Mouse (Mus musculus) CH12.LX (cell line): ENCODE data around the gene Fgfr2. TPM values are rescaled to one million over a fixed set of nuclear protein-coding genes. Genes with fewer than 3 reads are reported as not detected.

ENCODE experiments used
- DNase-seq: peaks from one replicate; pipeline ENCODE4 v3.0.0-alpha.2; 2013; ENCODE audit errors: extremely low read depth
- H3K27ac ChIP-seq: 2 replicates; pipeline ENCODE4 v1.5.1; 2012; ENCODE audit warnings: low read depth, mild to moderate bottlenecking, control low read depth, moderate library complexity; ENCODE audit not compliant: insufficient read depth
- H3K27me3 ChIP-seq: replicated peaks from 2 replicates; pipeline ENCODE3; 2012; ENCODE audit warnings: inconsistent platforms
- H3K36me3 ChIP-seq, 2 experiments: replicated peaks in 1 of 2; 2 replicates each; pipeline versions ENCODE3 to v1.6.1; 2012; ENCODE audit warnings: inconsistent platforms in 1 of 2, low read length in 1 of 2, mild to moderate bottlenecking in 1 of 2, mixed read lengths in 1 of 2, moderate library complexity in 1 of 2; ENCODE audit not compliant: control insufficient read depth in 1 of 2, insufficient read depth in 1 of 2
- H3K4me1 ChIP-seq, 2 experiments: 2 replicates each; pipeline ENCODE4 v1.6.1; 2012; ENCODE audit warnings: inconsistent platforms in 1 of 2, moderate library complexity in 1 of 2; ENCODE audit not compliant: insufficient read depth in 2 of 2, control insufficient read depth in 1 of 2
- H3K4me2 ChIP-seq: 2 replicates; pipeline ENCODE4 v1.6.1; 2012; ENCODE audit warnings: low read depth, mild to moderate bottlenecking, control low read depth; ENCODE audit not compliant: poor library complexity, insufficient read depth, severe bottlenecking
- H3K4me3 ChIP-seq, 3 experiments: fragments of 150-350 bp in 1 of 3; sonication (generic) in 1 of 3; replicated peaks in 1 of 3; 2 replicates each; pipeline versions ENCODE3 to v1.5.1; 2011 to 2012; ENCODE audit warnings: low read depth in 2 of 3, low read length in 2 of 3, mild to moderate bottlenecking in 2 of 3, moderate library complexity in 2 of 3, control low read depth in 1 of 3, improper control_type of control experiment in 1 of 3, inconsistent platforms in 1 of 3, mixed read lengths in 1 of 3; ENCODE audit not compliant: poor library complexity in 1 of 3
- H3K79me2 ChIP-seq: replicated peaks from 2 replicates; pipeline ENCODE4 v1.6.1; 2012; ENCODE audit warnings: mild to moderate bottlenecking, moderate library complexity; ENCODE audit not compliant: control insufficient read depth, poor library complexity, insufficient read depth, severe bottlenecking; ENCODE audit errors: extremely low read depth
- H3K9ac ChIP-seq: 2 replicates; pipeline ENCODE4 v1.6.1; 2012; ENCODE audit warnings: low read depth, mild to moderate bottlenecking, control low read depth, moderate library complexity; ENCODE audit not compliant: insufficient read depth
- H3K9me3 ChIP-seq: replicated peaks from 2 replicates; pipeline ENCODE3; 2012; ENCODE audit warnings: low read length, inconsistent platforms, mixed read lengths
- BHLHE40 ChIP-seq: IDR thresholded peaks from 2 replicates; pipeline ENCODE4 v1.6.1; 2011; ENCODE audit warnings: mild to moderate bottlenecking, low read depth, low read length, improper control_type of control experiment
- CTCF ChIP-seq, 2 experiments: IDR thresholded peaks in 1 of 2; conservative IDR thresholded peaks in 1 of 2; 2 replicates each; pipeline ENCODE4 v1.5.1; 2011 to 2012; ENCODE audit warnings: low read depth in 2 of 2, low read length in 2 of 2, improper control_type of control experiment in 1 of 2, inconsistent platforms in 1 of 2, mild to moderate bottlenecking in 1 of 2, moderate library complexity in 1 of 2
- EP300 ChIP-seq: IDR thresholded peaks from 2 replicates; pipeline ENCODE4 v1.6.1; 2011; ENCODE audit warnings: low read length, improper control_type of control experiment
- ETS1 ChIP-seq: conservative IDR thresholded peaks from 2 replicates; pipeline ENCODE4 v1.6.1; 2012; ENCODE audit warnings: low read depth, mild to moderate bottlenecking, inconsistent platforms, low read length, improper control_type of control experiment, moderate library complexity
- GABPA ChIP-seq: IDR thresholded peaks from 2 replicates; pipeline ENCODE4 v1.6.1; 2012; ENCODE audit warnings: low read depth, low read length, improper control_type of control experiment, inconsistent platforms; ENCODE audit not compliant: insufficient replicate concordance
- HCFC1 ChIP-seq: IDR thresholded peaks from 2 replicates; pipeline ENCODE4 v1.6.1; 2012; ENCODE audit warnings: low read depth, mild to moderate bottlenecking, inconsistent platforms, low read length, improper control_type of control experiment
- JUN ChIP-seq: IDR thresholded peaks from 2 replicates; pipeline ENCODE4 v1.6.1; 2011; ENCODE audit warnings: low read depth, mild to moderate bottlenecking, low read length, improper control_type of control experiment, moderate library complexity; ENCODE audit not compliant: insufficient read depth
- KAT2A ChIP-seq: IDR thresholded peaks from 2 replicates; pipeline ENCODE4 v1.6.1; 2012; ENCODE audit warnings: low read length, improper control_type of control experiment, inconsistent platforms; ENCODE audit not compliant: insufficient replicate concordance
- MAX ChIP-seq: IDR thresholded peaks from 2 replicates; pipeline ENCODE4 v1.6.1; 2011; ENCODE audit warnings: low read length, improper control_type of control experiment
- MYC ChIP-seq: IDR thresholded peaks from 2 replicates; pipeline ENCODE4 v1.6.1; 2011; ENCODE audit warnings: low read depth, mild to moderate bottlenecking, improper control_type of control experiment, low read length
- NELFE ChIP-seq: IDR thresholded peaks from 2 replicates; pipeline ENCODE4 v1.6.1; 2011; ENCODE audit warnings: low read depth, low read length, improper control_type of control experiment
- PAX5 ChIP-seq: IDR thresholded peaks from 2 replicates; pipeline ENCODE4 v1.6.1; 2012; ENCODE audit warnings: low read length, inconsistent platforms, mixed read lengths
- POLR2AphosphoS2 ChIP-seq: IDR thresholded peaks from 2 replicates; pipeline ENCODE4 v1.6.1; 2011; ENCODE audit warnings: low read depth, low read length, improper control_type of control experiment
- RAD21 ChIP-seq: IDR thresholded peaks from 2 replicates; pipeline ENCODE4 v1.6.1; 2011; ENCODE audit warnings: low read depth, mild to moderate bottlenecking, low read length, improper control_type of control experiment, moderate library complexity
- TCF12 ChIP-seq: IDR thresholded peaks from 2 replicates; pipeline ENCODE4 v1.6.1; 2014; ENCODE audit warnings: low read depth, mild to moderate bottlenecking, inconsistent platforms, low read length, improper control_type of control experiment
- UBTF ChIP-seq: IDR thresholded peaks from 2 replicates; pipeline ENCODE4 v1.6.1; 2012; ENCODE audit warnings: low read depth, mild to moderate bottlenecking, inconsistent platforms, low read length, improper control_type of control experiment, moderate library complexity
- USF1 ChIP-seq: IDR thresholded peaks from 2 replicates; pipeline ENCODE4 v1.6.1; 2014; ENCODE audit warnings: low read depth, mild to moderate bottlenecking, inconsistent platforms, low read length, improper control_type of control experiment
- ZC3H11A ChIP-seq: IDR thresholded peaks from 2 replicates; pipeline ENCODE4 v1.6.1; 2012; ENCODE audit warnings: low read depth, mild to moderate bottlenecking, inconsistent platforms, low read length, improper control_type of control experiment
- ZKSCAN1 ChIP-seq: IDR thresholded peaks from 2 replicates; pipeline ENCODE4 v1.6.1; 2012; ENCODE audit warnings: low read depth, inconsistent platforms, low read length, improper control_type of control experiment, borderline replicate concordance
- ZMIZ1 ChIP-seq: IDR thresholded peaks from 2 replicates; pipeline ENCODE4 v1.6.1; 2012; ENCODE audit warnings: low read depth, mild to moderate bottlenecking, inconsistent platforms, low read length, improper control_type of control experiment
- ZNF384 ChIP-seq: IDR thresholded peaks from 2 replicates; pipeline ENCODE4 v1.6.1; 2012; ENCODE audit warnings: low read depth, low read length, improper control_type of control experiment, inconsistent platforms
- dilution Hi-C: fragments of 300-500 bp; cut with MboI; formaldehyde crosslinking; loops from 2 replicates; pipeline ENCODE4 v1.14.3; 2020; ENCODE audit warnings: low sequenced_read_pairs; ENCODE audit not compliant: extremely low pct_unique_long_range_greater_than_20kb, extremely low pct_ligation_motif_present
- in situ Hi-C: fragments of 300-500 bp; cut with MboI; formaldehyde crosslinking; loops from 3 replicates; pipeline ENCODE4 v1.14.3; 2019; ENCODE audit warnings: low sequenced_read_pairs, low pct_ligation_motif_present, low pct_unique_long_range_greater_than_20kb, mixed read lengths
- polyA plus RNA-seq: library from polyadenylated mRNA; unstranded; fragments of >175 nt; gene quantifications from 2 replicates; pipeline ENCODE4 v1.2.1, GENCODE M21; 2012; ENCODE audit warnings: low read depth; ENCODE audit not compliant: insufficient read length
- total RNA-seq, 2 experiments: library from RNA; depleted of rRNA; stranded (reverse); fragments of 300-350 nt in 1 of 2; fragments of >200 nt in 1 of 2; gene quantifications; 2 replicates each; pipeline ENCODE4 v1.2.3; 2012 to 2014

The Fgfr2 gene
- total and polyA plus RNA-seq, 3 experiments, result not detected

DNA sequence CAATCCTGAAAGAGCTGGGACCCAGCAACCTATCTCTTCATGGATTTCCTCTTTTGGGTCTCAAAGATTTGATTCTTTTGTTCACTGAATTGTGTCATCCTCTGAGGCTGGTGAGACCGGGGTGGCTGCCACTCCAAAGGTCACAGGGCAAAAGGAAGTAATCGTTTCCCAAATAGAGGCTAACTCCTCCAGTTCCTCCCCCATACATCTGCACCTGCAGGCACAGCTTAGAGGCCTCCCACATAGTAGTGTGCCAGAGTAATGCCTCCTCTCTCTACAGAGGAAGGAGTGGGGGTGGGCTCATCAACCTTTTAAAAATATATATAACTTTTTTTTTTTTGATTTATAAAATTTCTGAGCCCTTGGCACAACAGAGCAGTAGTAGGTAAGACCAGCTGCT is 3001.6 kb downstream of the Fgfr2 start:
- Histone ChIP-seq H3K27me3 (peaks cover 58% of the 10 kb centered on the region), H3K36me3 (no peaks in the 10 kb centered on the region), H3K9ac (no peak overlapping the region), H3K27ac (no peak overlapping the region), H3K4me2 (no peak overlapping the region), H3K9me3 (peaks cover under 1% of the 10 kb centered on the region), H3K79me2 (no peaks in the 10 kb centered on the region), H3K4me3 (no peak overlapping the region), H3K4me1 (no peaks in the 10 kb centered on the region)
- dilution Hi-C loops, result no loop called here
- DNase-seq, result no peak
- TF ChIP-seq HCFC1 (no peak), ETS1 (no peak), JUN (no peak), BHLHE40 (no peak), KAT2A (no peak), UBTF (no peak), EP300 (no peak), ZMIZ1 (no peak), RAD21 (no peak), PAX5 (no peak), GABPA (no peak)
- TF ChIP-seq, all 38 proteins: peak for 0
- in situ Hi-C loops, result no loop called here

DNA sequence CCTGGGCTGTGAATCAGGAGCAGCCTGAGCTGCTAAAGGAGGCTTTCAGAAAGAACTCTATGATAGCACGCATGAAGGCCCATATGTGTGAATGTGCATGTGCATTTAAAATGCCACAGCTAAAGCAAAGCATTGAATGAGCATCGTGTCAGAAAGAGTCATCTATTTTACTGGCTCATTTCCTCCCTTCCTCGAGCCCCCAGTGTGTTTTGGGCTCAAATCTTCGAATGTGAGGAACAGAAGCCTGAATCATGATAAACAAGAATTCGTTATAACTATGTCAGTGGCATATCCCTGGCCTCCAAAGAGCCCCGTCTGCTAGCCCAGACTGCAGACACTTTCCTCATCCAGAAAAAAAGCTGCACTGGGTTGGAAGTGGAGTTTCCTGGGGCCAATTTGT is 3003.7 kb downstream of the Fgfr2 start:
- peaks cover 4% of the 10 kb centered on the region for H3K9me3 ChIP-seq

More for the DNA sequence above, 3003.7 kb downstream of the Fgfr2 start:
- TF ChIP-seq CTCF (conservative IDR thresholded peaks at IDR 0.05 in 1 of 2, IDR thresholded peaks at IDR 0.05 in 1 of 2; ENCODE audit: low read depth in 2 of 2, low read length in 2 of 2) (no peak), ETS1 (no peak), TCF12 (no peak), USF1 (no peak), UBTF (no peak), ZKSCAN1 (no peak), ZC3H11A (no peak), PAX5 (no peak), MYC (no peak), MAX (no peak), HCFC1 (no peak), GABPA (no peak), ZNF384 (no peak), NELFE (no peak), POLR2AphosphoS2 (no peak), EP300 (no peak)
- Histone ChIP-seq H3K36me3 (no peaks in the 10 kb centered on the region), H3K4me1 (no peaks in the 10 kb centered on the region), H3K27me3 (peaks cover 63% of the 10 kb centered on the region), H3K27ac (no peak overlapping the region), H3K4me2 (no peak overlapping the region), H3K4me3 (no peak overlapping the region), H3K79me2 (no peaks in the 10 kb centered on the region), H3K9ac (no peak overlapping the region)
- in situ Hi-C loops (no loop called here), dilution Hi-C loops (no loop called here)
- DNase-seq, result no peak
